Mouse (Mus musculus) left cerebral cortex, postnatal 4 days (tissue): Measurements from ENCODE around the gene A1bg. TPM values are rescaled to one million over a fixed set of nuclear protein-coding genes. Genes with fewer than 3 reads are reported as not detected.
A peak's percentile ranks its signal among the peaks of the same experiment; 100 is the strongest.

ENCODE experiments used
- DNase-seq: peaks from one replicate; pipeline ENCODE4 v3.0.0-alpha.2; 2022
- intact Hi-C: fragments of 180-260 bp; cut with DNase I; formaldehyde crosslinking; loops from one replicate; pipeline ENCODE4 v1.15.1; 2025
- total RNA-seq, 2 experiments: library from RNA; stranded (reverse); gene quantifications; 2 replicates each; pipeline ENCODE4 v1.2.3; 2021

Gene A1bg
- total RNA-seq = not detected

- no peak for DNase-seq
- intact Hi-C loops = no loop called here
These were observed at the start of gene A1bg for GRCm38 (mm10) chr15:60922912-60923311. Gene A1bg, minus strand, starts transcription at chr15:60923012.

- DNase-seq = no peak
- intact Hi-C loops = no loop called here
These were observed 45.7 kb upstream of the A1bg start for GRCm38 (mm10) chr15:60968549-60968861.

- no peak for DNase-seq
- intact Hi-C loops = no loop called here
These were observed 45.2 kb upstream of the A1bg start for GRCm38 (mm10) chr15:60967841-60968548.

GRCm38 (mm10) chr15:60925686-60926085, 2.9 kb upstream of the A1bg start:
- intact Hi-C loops = no loop called here
- no peak for DNase-seq

- intact Hi-C loops = no loop called here
- peak; percentile 5 for DNase-seq
These were observed 18.8 kb downstream of the A1bg start for GRCm38 (mm10) chr15:60903763-60904697.

GRCm38 (mm10) chr15:60898187-60898965, 24.4 kb downstream of the A1bg start:
- no peak for DNase-seq
- intact Hi-C loops = no loop called here

GRCm38 (mm10) chr15:60896040-60896439, 26.8 kb downstream of the A1bg start:
- DNase-seq = no peak
- intact Hi-C loops = no loop called here

- DNase-seq = no peak
- intact Hi-C loops = no loop called here
These were observed 29.8 kb downstream of the A1bg start for GRCm38 (mm10) chr15:60892976-60893463.

- intact Hi-C loops = no loop called here
- DNase-seq = no peak
These were observed 34.1 kb downstream of the A1bg start for GRCm38 (mm10) chr15:60888724-60889123.

GRCm38 (mm10) chr15:60875721-60876120, 47.1 kb downstream of the A1bg start:
- intact Hi-C loops = no loop called here

GRCm38 (mm10) chr15:60862417-60862816, 60.4 kb downstream of the A1bg start:
- intact Hi-C loops = no loop called here
- no peak for DNase-seq

More at GRCm38 (mm10) chr15:60875721-60876120, 47.1 kb downstream of the A1bg start:
- no peak for DNase-seq

- intact Hi-C loops = no loop called here
- DNase-seq = no peak
These were observed 67.7 kb downstream of the A1bg start for GRCm38 (mm10) chr15:60855112-60855511.

GRCm38 (mm10) chr15:60854151-60854550, 68.7 kb downstream of the A1bg start:
- no peak for DNase-seq
- intact Hi-C loops = no loop called here

- intact Hi-C loops = no loop called here
- DNase-seq = peak; percentile 24
These were observed 69.4 kb downstream of the A1bg start, which contains the start of gene Fam84b for GRCm38 (mm10) chr15:60853231-60853999. Gene Fam84b, minus strand, starts transcription at chr15:60853778.

GRCm38 (mm10) chr15:60848630-60849029, 74.2 kb downstream of the A1bg start:
- intact Hi-C loops = no loop called here
- DNase-seq = no peak

Other genes starting within 250 kb of the A1bg start
- 10 to 100 TPM; 18.0 to 22.1 TPM for gene Fam84b, start 69.2 kb downstream of the A1bg start, total RNA-seq